Mouse (Mus musculus): Measurements from ENCODE around the gene Khk. TPM values are rescaled to one million over a fixed set of nuclear protein-coding genes. Genes with fewer than 3 reads are reported as not detected.

The Khk gene
- polyA plus RNA-seq, 1 experiment from 2014 or later, result 10.7 TPM

DNA sequence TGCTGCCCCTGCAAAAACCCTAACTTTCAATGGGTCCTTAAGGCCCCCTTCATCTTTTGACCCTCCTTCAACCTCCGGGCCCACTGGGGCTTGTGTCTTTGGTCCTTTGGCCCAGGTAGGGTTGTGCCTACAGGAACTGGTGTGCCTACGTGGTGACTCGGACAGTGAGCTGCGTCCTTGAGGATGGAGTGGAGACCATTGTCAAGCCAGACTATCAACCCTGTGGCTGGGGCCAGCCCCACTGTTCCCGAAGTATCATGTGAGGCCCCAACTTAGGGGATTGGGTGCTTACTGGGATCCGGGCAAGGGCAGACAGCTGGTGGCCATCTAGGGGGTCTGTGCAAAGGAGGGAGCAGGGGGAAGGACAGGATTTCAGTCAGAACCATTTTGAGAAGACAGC is 6.4 kb upstream of the Khk start:
- Histone ChIP-seq H3K36me3 (no peaks in the 10 kb centered on the region), H3K27ac (replicated peaks) (no peak overlapping the region), H3K9me3 (no peaks in the 10 kb centered on the region), H3K4me1 (replicated peaks) (peaks cover 24% of the 10 kb centered on the region), H3K27me3 (no peaks in the 10 kb centered on the region), H3K4me3 (no peak overlapping the region), H3K4me2 (peak overlapping the region; percentile 38), H3K9ac (no peak overlapping the region)
- WGBS, result 82% methylated on average over 6 of the region's 6 CpGs
- ATAC-seq (ENCODE audit: low FRiP score, low read depth), result no peak

DNA sequence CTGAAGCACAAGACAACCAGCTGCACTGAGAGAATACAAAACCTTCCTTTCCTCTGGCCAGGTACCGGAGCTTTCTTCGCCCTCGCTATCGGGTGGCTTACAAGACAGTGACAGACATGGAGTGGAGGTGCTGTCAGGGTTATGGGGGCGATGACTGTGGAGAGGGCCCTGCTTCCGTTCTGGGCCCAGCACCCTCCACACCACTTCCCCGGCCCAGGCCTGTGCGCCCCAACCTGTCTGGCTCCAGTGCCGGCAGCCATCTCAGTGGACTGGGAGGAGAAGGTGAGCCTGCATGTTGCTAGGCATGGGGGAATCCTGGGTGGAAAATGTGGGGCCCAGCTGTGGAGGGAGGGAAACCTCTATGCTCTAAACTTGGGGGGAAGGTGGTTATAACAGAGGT is 5.8 kb upstream of the Khk start:
- H3K4me2 ChIP-seq, result peak overlapping the region; percentile 38
- no peaks in the 10 kb centered on the region for H3K9me3 ChIP-seq
- peaks cover 27% of the 10 kb centered on the region for H3K4me1 ChIP-seq (replicated peaks)
- WGBS, result 72% methylated on average over 9 of the region's 9 CpGs
- no peak overlapping the region for H3K9ac ChIP-seq
- H3K27ac ChIP-seq (replicated peaks), result 0 out of 2 replicates have a peak overlapping the region, but pooled peaks have one; percentile 23
- no peaks in the 10 kb centered on the region for H3K27me3 ChIP-seq
- no peak overlapping the region for H3K4me3 ChIP-seq
- no peaks in the 10 kb centered on the region for H3K36me3 ChIP-seq
- ATAC-seq (ENCODE audit: low FRiP score, low read depth), result peak; percentile 21; the same call in 1 of the 2 replicates

DNA sequence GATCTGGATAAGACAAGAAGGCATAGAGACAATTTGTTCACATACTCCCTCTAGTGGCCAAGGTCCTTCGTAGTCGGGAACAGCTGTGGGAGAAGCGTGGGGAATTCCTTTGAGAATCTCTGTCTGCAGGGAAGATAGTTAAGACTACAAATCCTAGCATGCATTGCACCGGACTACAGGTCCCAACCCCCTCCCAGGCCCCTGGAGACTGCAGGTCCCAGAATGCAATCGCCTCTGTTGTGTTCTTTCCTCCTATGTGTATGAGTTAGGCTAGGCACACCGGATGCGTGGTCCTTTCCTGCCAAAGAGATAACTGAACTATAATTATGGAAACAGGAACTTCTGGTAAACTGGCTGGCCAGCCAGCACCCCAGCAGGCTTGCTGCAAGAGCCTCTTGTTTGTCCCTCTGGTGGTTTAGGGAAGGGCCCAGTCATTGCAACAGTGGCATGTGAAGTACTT is 5.2 kb upstream of the Khk start:
- Histone ChIP-seq H3K27ac (replicated peaks) (peak overlapping the region; percentile 57), H3K4me3 (no peak overlapping the region)

DNA sequence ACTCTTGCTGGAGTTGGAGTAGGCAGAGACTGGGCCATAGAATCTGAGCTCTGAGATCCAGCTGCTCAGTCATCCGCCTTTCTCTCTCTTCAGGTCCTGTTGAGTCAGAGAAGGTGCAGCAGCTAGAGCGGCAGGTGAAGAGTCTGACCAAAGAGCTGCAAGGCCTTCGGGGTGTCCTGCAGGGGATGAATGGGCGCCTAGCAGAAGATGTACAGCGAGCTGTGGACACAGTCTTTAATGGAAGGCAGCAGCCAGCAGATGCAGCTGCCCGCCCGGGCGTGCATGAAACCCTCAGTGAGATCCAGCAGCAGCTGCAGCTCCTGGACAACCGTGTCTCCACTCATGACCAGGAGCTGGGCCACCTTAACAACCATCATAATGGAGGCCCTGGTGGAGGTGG is 4.4 kb upstream of the Khk start:
- no peak for ATAC-seq (ENCODE audit: low FRiP score, low read depth)
- H3K9me3 ChIP-seq, result no peaks in the 10 kb centered on the region
- H3K27me3 ChIP-seq, result no peaks in the 10 kb centered on the region
- no peak overlapping the region for H3K27ac ChIP-seq (replicated peaks)
- 92% methylated on average over 9 of the region's 9 CpGs for WGBS
- H3K9ac ChIP-seq, result no peak overlapping the region
- H3K4me3 ChIP-seq, result no peak overlapping the region
- H3K4me1 ChIP-seq (replicated peaks), result peaks cover 38% of the 10 kb centered on the region
- no peak overlapping the region for H3K4me2 ChIP-seq
- H3K36me3 ChIP-seq, result no peaks in the 10 kb centered on the region

More for the DNA sequence above, 5.2 kb upstream of the Khk start:
- Histone ChIP-seq H3K9ac (no peak overlapping the region), H3K36me3 (no peaks in the 10 kb centered on the region), H3K4me2 (peak overlapping the region; percentile 38), H3K4me1 (replicated peaks) (peaks cover 32% of the 10 kb centered on the region), H3K9me3 (no peaks in the 10 kb centered on the region), H3K27me3 (no peaks in the 10 kb centered on the region)
- WGBS, result 3% methylated on average over 7 of the region's 7 CpGs
- peak; percentile 83 for ATAC-seq (ENCODE audit: low FRiP score, low read depth)

DNA sequence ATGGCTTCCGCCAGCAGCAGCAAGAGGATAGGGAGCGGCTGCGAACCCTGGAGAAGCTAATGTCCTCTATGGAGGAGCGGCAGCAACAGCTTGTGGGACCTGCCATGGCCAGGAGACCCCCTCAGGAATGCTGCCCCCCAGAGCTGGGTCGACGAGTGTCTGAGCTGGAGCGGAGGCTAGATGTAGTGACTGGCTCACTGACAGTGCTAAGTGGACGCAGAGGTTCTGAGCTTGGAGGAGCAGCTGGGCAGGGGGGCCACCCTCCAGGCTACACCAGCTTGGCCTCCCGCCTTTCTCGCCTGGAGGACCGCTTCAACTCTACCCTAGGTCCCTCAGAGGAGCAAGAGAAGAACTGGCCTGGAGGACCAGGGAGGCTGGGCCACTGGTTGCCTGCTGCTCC is 3.9 kb upstream of the Khk start:
- Histone ChIP-seq H3K27me3 (no peaks in the 10 kb centered on the region), H3K9me3 (no peaks in the 10 kb centered on the region), H3K9ac (no peak overlapping the region), H3K27ac (replicated peaks) (no peak overlapping the region), H3K36me3 (no peaks in the 10 kb centered on the region), H3K4me2 (no peak overlapping the region), H3K4me1 (replicated peaks) (peaks cover 39% of the 10 kb centered on the region), H3K4me3 (no peak overlapping the region)
- no peak for ATAC-seq (ENCODE audit: low FRiP score, low read depth)
- whole genome bisulfite sequencing, result 91% methylated on average over 11 of the region's 11 CpGs

DNA sequence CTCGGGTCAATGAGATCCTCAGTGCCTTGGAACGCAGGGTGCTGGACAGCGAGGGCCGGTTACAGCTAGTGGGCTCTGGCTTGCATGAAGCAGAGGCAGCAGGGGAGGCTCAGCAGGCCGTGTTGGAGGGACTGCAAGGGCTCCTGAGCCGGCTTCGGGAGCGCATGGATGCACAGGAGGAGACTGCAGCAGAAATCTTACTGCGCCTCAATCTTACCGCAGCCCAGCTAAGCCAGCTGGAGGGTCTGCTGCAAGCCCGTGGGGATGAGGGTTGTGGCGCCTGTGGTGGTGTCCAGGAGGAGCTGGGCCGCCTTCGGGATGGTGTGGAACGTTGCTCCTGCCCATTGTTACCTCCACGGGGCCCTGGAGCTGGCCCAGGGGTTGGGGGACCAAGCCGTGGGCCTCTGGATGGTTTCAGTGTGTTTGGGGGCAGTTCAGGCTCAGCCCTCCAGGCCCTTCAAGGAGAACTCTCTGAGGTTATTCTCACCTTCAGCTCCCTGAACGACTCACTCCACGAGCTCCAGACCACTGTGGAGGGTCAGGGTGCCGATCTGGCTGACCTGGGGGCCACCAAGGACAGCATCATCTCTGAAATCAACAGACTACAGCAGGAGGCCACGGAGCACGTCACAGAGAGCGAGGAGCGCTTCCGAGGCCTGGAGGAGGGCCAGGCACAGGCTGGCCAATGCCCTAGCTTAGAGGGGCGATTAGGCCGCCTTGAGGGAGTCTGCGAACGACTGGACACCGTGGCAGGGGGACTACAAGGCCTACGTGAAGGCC is 3.1 kb upstream of the Khk start:
- H3K9me3 ChIP-seq, result no peaks in the 10 kb centered on the region
- no peak overlapping the region for H3K4me3 ChIP-seq
- no peak overlapping the region for H3K27ac ChIP-seq (replicated peaks)
- H3K4me1 ChIP-seq (replicated peaks), result peaks cover 37% of the 10 kb centered on the region
- 85% methylated on average over 31 of the region's 31 CpGs for WGBS
- no peak for ATAC-seq (ENCODE audit: low FRiP score, low read depth)
- H3K4me2 ChIP-seq, result no peak overlapping the region
- no peak overlapping the region for H3K9ac ChIP-seq
- no peaks in the 10 kb centered on the region for H3K27me3 ChIP-seq
- H3K36me3 ChIP-seq, result no peaks in the 10 kb centered on the region

DNA sequence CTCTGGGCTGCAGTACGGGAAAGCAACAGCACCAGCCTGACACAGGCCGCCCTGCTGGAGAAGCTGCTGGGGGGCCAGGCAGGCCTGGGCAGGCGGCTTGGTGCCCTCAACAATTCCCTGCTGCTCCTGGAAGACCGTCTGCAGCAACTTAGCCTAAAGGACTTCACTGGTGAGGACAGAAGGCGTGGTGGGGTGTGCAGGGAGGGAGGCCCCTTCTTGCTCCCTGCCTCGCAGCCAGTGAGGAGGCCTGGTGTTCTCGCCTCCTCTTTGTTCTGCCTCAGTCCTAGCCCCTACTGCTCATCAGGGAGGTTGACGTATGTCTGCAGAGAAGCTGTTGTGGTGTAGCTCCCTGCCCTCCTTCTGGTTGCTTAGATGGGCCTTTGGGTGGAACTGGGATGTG is 2.5 kb upstream of the Khk start:
- 84% methylated on average over 8 of the region's 8 CpGs for WGBS
- H3K27me3 ChIP-seq, result no peaks in the 10 kb centered on the region
- no peak overlapping the region for H3K4me2 ChIP-seq
- H3K9me3 ChIP-seq, result no peaks in the 10 kb centered on the region
- no peak for ATAC-seq (ENCODE audit: low FRiP score, low read depth)
- H3K4me3 ChIP-seq, result no peak overlapping the region
- peaks cover 34% of the 10 kb centered on the region for H3K4me1 ChIP-seq (replicated peaks)
- H3K36me3 ChIP-seq, result no peaks in the 10 kb centered on the region
- H3K9ac ChIP-seq, result no peak overlapping the region
- no peak overlapping the region for H3K27ac ChIP-seq (replicated peaks)

DNA sequence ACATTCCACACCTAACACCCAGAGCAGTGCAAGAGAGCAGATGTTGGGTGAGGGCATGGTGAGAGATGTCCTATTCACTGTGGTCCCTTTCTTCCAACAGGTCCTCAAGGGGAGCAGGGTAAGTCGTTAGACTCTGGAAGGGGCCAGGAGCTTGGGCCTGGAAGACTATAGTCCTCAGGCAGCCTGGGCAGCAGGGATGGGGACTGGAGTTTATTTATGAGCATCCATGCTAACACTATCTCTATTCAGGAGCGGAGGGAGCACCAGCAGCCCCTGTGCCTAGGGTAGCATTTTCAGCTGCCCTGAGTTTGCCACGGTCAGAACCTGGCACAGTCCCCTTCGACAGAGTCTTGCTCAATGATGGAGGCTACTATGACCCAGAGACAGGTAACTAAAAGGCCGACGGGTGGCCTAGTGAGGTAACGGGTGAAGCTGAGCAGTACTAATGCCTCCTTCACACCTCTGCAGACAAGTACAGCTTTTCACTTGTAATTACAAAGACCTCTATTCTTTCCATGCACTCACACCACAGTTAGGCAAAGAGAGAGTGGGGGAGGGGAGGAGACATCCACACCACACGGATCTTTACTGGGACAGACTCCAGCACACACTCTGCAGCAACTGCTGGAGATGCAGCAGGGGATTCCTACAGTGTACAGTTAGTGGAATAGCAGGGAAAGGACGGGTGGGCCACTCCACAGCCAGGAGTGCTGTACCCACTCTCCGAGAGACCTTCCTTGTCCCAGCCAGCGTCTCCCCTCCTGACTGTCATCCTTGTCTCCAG is 1.2 kb upstream of the Khk start:
- ATAC-seq (ENCODE audit: low FRiP score, low read depth), result no peak; the same call in 1 of the 2 replicates
- no peak overlapping the region for H3K4me3 ChIP-seq
- no peaks in the 10 kb centered on the region for H3K27me3 ChIP-seq
- H3K4me1 ChIP-seq (replicated peaks), result peaks cover 34% of the 10 kb centered on the region
- WGBS, result 62% methylated on average over 11 of the region's 11 CpGs
- H3K36me3 ChIP-seq, result no peaks in the 10 kb centered on the region
- H3K9me3 ChIP-seq, result no peaks in the 10 kb centered on the region
- peak overlapping the region; percentile 82; the same call in 1 of the 2 replicates for H3K4me2 ChIP-seq
- H3K9ac ChIP-seq, result no peak overlapping the region
- H3K27ac ChIP-seq (replicated peaks), result no peak overlapping the region

DNA sequence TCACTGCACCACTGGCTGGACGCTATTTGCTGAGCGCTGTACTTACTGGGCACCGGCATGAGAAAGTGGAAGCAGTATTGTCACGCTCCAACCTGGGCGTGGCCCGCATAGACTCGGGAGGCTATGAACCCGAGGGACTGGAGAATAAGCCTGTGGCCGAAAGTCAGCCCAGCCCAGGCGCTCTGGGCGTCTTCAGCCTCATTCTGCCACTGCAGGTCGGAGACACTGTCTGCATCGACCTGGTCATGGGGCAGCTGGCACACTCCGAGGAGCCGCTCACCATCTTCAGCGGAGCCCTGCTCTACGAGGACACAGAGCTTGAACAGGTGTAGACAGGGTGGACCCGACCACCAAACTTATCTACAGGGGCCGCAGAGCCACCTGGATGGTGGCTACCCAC is 610 bp upstream of the Khk start:
- Histone ChIP-seq H3K4me2 (peak overlapping the region; percentile 82), H3K4me1 (replicated peaks) (peaks cover 30% of the 10 kb centered on the region), H3K9me3 (no peaks in the 10 kb centered on the region), H3K27ac (replicated peaks) (no peak overlapping the region), H3K36me3 (no peaks in the 10 kb centered on the region), H3K4me3 (no peak overlapping the region), H3K9ac (no peak overlapping the region), H3K27me3 (no peaks in the 10 kb centered on the region)
- WGBS, result 66% methylated on average over 19 of the region's 19 CpGs
- ATAC-seq (ENCODE audit: low FRiP score, low read depth), result peak; percentile 4; the same call in 1 of the 2 replicates

DNA sequence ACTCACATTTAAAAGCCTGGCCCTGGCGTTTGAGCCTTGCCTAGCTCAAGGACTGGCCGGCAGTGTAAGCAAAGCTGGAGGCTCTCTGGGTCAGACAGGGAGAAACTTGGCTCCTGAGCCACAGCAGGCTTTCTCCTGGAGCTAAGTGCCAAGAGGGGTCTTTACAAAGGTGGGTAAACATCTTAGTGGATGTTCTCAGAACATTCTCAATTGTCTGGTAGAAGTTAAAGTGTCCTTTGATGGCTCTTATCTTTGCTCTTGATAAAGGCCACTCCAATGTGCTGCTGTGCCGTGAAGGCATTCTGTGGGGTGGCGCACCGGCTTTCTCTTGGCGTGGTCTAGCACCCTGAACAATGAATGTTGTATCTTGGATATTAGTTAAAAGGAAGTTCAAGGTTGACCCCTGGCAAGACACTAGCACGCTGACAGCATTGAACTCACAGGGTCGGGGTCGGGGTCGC is 1.4 kb downstream of the Khk start:
- Histone ChIP-seq H3K4me1 (replicated peaks) (peaks cover 23% of the 10 kb centered on the region), H3K9ac (no peak overlapping the region), H3K4me3 (0 out of 2 replicates have a peak overlapping the region, but pooled peaks have one; percentile 50), H3K4me2 (peak overlapping the region; percentile 82; the same call in 1 of the 2 replicates), H3K36me3 (no peaks in the 10 kb centered on the region), H3K27ac (replicated peaks) (no peak overlapping the region), H3K27me3 (no peaks in the 10 kb centered on the region), H3K9me3 (no peaks in the 10 kb centered on the region)
- ATAC-seq (ENCODE audit: low FRiP score, low read depth), result no peak
- WGBS, result 71% methylated on average over 10 of the region's 10 CpGs

DNA sequence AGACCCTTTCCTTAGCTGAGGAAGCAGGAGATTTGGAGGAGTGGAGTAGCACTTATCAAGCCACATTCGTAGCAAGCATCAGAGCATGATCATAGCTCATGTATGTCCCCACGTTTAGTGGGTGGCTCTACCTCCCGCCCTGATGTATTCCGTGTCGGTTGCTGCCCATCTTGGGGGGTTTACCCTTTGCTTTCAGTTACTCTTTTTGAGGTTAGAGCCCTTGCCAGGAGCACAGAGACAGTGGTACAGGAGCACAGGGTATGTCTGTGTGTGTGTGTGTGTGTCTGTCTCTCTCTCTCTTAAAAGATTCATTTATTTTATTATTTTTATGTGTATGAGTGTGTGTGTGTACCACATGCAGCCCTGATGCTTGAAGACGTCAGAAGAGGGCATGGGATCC is 1.9 kb downstream of the Khk start:
- Histone ChIP-seq H3K4me3 (no peak overlapping the region), H3K9ac (no peak overlapping the region), H3K27me3 (no peaks in the 10 kb centered on the region), H3K27ac (replicated peaks) (no peak overlapping the region), H3K4me1 (replicated peaks) (peaks cover 23% of the 10 kb centered on the region), H3K36me3 (no peaks in the 10 kb centered on the region), H3K4me2 (no peak overlapping the region), H3K9me3 (no peaks in the 10 kb centered on the region)
- no peak for ATAC-seq (ENCODE audit: low FRiP score, low read depth)
- 86% methylated on average over 6 of the region's 6 CpGs for WGBS

DNA sequence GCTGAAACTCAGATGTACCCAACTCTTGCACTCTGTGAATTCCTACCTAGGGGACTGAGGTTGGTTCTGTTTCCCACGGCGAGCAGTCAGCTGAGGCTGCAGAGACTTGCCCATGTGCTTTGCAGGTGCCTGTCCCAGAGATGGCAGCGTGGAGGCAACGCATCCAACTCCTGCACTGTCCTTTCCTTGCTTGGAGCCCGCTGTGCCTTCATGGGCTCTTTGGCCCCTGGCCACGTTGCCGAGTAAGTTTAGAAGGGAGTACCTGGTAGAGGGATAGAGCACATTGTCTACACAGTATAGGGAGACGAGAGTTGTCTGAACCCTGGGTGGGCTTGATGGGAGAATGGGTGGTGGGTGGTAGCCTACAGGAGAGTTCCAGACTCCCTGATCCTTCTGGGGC is 3.4 kb downstream of the Khk start:
- no peak for ATAC-seq (ENCODE audit: low FRiP score, low read depth)
- no peak overlapping the region for H3K4me2 ChIP-seq
- no peaks in the 10 kb centered on the region for H3K9me3 ChIP-seq
- no peaks in the 10 kb centered on the region for H3K27me3 ChIP-seq
- H3K27ac ChIP-seq (replicated peaks), result no peak overlapping the region
- WGBS, result 79% methylated on average over 8 of the region's 8 CpGs
- H3K9ac ChIP-seq, result no peak overlapping the region
- H3K36me3 ChIP-seq, result no peaks in the 10 kb centered on the region
- H3K4me1 ChIP-seq (replicated peaks), result peaks cover 23% of the 10 kb centered on the region
- no peak overlapping the region for H3K4me3 ChIP-seq
